ENCODE assay signal across 8 mouse cellular contexts in genomic region chr10:127379654-127380053, GRCm38 (mm10). TPM values are rescaled to one million over a fixed set of nuclear protein-coding genes. Genes with fewer than 3 reads are reported as not detected.
DNase-seq lines count a peak whose midpoint lies in the region; ATAC-seq lines count a peak whose summit lies in the region.

No protein-coding gene starts in this region.

- peak overlapping the region; percentile 96 for H3K9ac ChIP-seq in kidney, embryonic 16.5 days (replicated peaks; ENCODE audit: low read length)
- H3K9ac ChIP-seq in hindbrain, embryonic 16.5 days (ENCODE audit: low read depth, low read length) = peak overlapping the region; percentile 95
- H3K9ac ChIP-seq in midbrain, embryonic 15.5 days = 0 out of 2 replicates have a peak overlapping the region, but pooled peaks have one; percentile 85

- peak overlapping the region; percentile 98 for H3K27ac ChIP-seq in kidney, embryonic 16.5 days (ENCODE audit: low read length)
- peak overlapping the region; percentile 95 for H3K27ac ChIP-seq in embryonic facial prominence, embryonic 10.5 days (replicated peaks)
- H3K27ac ChIP-seq in hindbrain, embryonic 16.5 days (ENCODE audit: low read depth, low read length) = peak overlapping the region; percentile 94
- peak overlapping the region; percentile 94 for H3K27ac ChIP-seq in midbrain, embryonic 15.5 days

- peaks cover 13% of the 10 kb centered on the region for H3K4me1 ChIP-seq in kidney, embryonic 16.5 days (ENCODE audit: insufficient read depth, low read length)
- H3K4me1 ChIP-seq in embryonic facial prominence, embryonic 10.5 days = peaks cover 11% of the 10 kb centered on the region
- H3K4me1 ChIP-seq in hindbrain, embryonic 16.5 days (ENCODE audit: control insufficient read depth, insufficient read depth, low read depth, low read length) = peaks cover 12% of the 10 kb centered on the region
- peaks cover 19% of the 10 kb centered on the region for H3K4me1 ChIP-seq in midbrain, embryonic 15.5 days

- ATAC-seq in kidney, embryonic 16.5 days (ENCODE audit: low FRiP score, low TSS enrichment) = no peak
- no peak for ATAC-seq in hindbrain, embryonic 16.5 days
- ATAC-seq in midbrain, embryonic 15.5 days (replicated peaks) = no peak
- no peak for ATAC-seq in inflammation-experienced regulatory T-cells, adult 6 months

- H3K27me3 ChIP-seq in kidney, embryonic 16.5 days (ENCODE audit: insufficient read depth, low read length) = no peaks in the 10 kb centered on the region
- H3K27me3 ChIP-seq in embryonic facial prominence, embryonic 10.5 days (replicated peaks; ENCODE audit: low read depth, poor library complexity, severe bottlenecking) = no peaks in the 10 kb centered on the region
- H3K27me3 ChIP-seq in hindbrain, embryonic 16.5 days (replicated peaks; ENCODE audit: control insufficient read depth, insufficient read depth, low read length) = no peaks in the 10 kb centered on the region
- H3K27me3 ChIP-seq in midbrain, embryonic 15.5 days (replicated peaks) = no peaks in the 10 kb centered on the region

- no peak for DNase-seq in kidney, adult 11 months
- no peak for DNase-seq in embryonic facial prominence, embryonic 10.5 days (ENCODE audit: low spot score)
- DNase-seq in thymus, postnatal 10 days (ENCODE audit: low spot score in 2 of 2) = no peak
- DNase-seq in cerebellum, adult 11 months = no peak

- WGBS in kidney, embryonic 16.5 days = 89% methylated on average over 8 of the region's 8 CpGs
- WGBS in embryonic facial prominence, embryonic 10.5 days = 87% methylated on average over 8 of the region's 8 CpGs
- WGBS in hindbrain, embryonic 16.5 days = 85% methylated on average over 8 of the region's 8 CpGs
- WGBS in midbrain, embryonic 15.5 days = 84% methylated on average over 8 of the region's 8 CpGs

- H3K36me3 ChIP-seq in kidney, embryonic 16.5 days (ENCODE audit: insufficient read depth, low read length) = 0 out of 2 replicates have a peak, but pooled peaks cover 3% of the 10 kb centered on the region
- H3K36me3 ChIP-seq in embryonic facial prominence, embryonic 10.5 days (replicated peaks) = 0 out of 2 replicates have a peak, but pooled peaks cover 3% of the 10 kb centered on the region
- H3K36me3 ChIP-seq in hindbrain, embryonic 16.5 days (ENCODE audit: control insufficient read depth, insufficient read depth, low read length) = no peaks in the 10 kb centered on the region
- no peaks in the 10 kb centered on the region for H3K36me3 ChIP-seq in midbrain, embryonic 15.5 days (replicated peaks)

- H3K4me2 ChIP-seq in kidney, embryonic 16.5 days (replicated peaks; ENCODE audit: low read depth, low read length) = peak overlapping the region; percentile 59
- peak overlapping the region; percentile 86 for H3K4me2 ChIP-seq in hindbrain, embryonic 16.5 days (ENCODE audit: low read length)
- peak overlapping the region; percentile 70 for H3K4me2 ChIP-seq in midbrain, embryonic 15.5 days

- H3K4me3 ChIP-seq in kidney, embryonic 16.5 days (ENCODE audit: low read length) = peak overlapping the region; percentile 71
- peak overlapping the region; percentile 76 for H3K4me3 ChIP-seq in embryonic facial prominence, embryonic 10.5 days
- peak overlapping the region; percentile 76 for H3K4me3 ChIP-seq in hindbrain, embryonic 16.5 days (ENCODE audit: low read length)
- peak overlapping the region; percentile 85 for H3K4me3 ChIP-seq in midbrain, embryonic 15.5 days

- H3K9me3 ChIP-seq in kidney, embryonic 16.5 days (ENCODE audit: low read length) = no peaks in the 10 kb centered on the region
- no peaks in the 10 kb centered on the region for H3K9me3 ChIP-seq in embryonic facial prominence, embryonic 10.5 days
- no peaks in the 10 kb centered on the region for H3K9me3 ChIP-seq in hindbrain, embryonic 16.5 days (ENCODE audit: control insufficient read depth, low read length)
- no peaks in the 10 kb centered on the region for H3K9me3 ChIP-seq in midbrain, embryonic 15.5 days

RNA-seq across cellular contexts. Expression of gene R3hdm2, which starts 0.5 kb away (rescaled TPM):
- 28.1 and 29.0 TPM in 2 replicates for polyA plus RNA-seq in kidney, embryonic 16.5 days (2015; fragmentation: Nextera tagmentation; extraction: Ambion mirVana)
- polyA plus RNA-seq in embryonic facial prominence, embryonic 10.5 days (2016; fragmentation: Nextera tagmentation; extraction: Ambion mirVana) = 33.9 and 41.9 TPM in 2 replicates
- polyA plus RNA-seq in hindbrain, embryonic 16.5 days (2015; fragmentation: Nextera tagmentation; extraction: Ambion mirVana) = 34.0 and 37.4 TPM in 2 replicates
- 39.7 and 43.6 TPM in 2 replicates for polyA plus RNA-seq in midbrain, embryonic 15.5 days (2015; fragmentation: Nextera tagmentation; extraction: Ambion mirVana)
- polyA plus RNA-seq in inflammation-experienced regulatory T-cells, adult 6 months (2017; shearing (Covaris generic)) = 10 to 100 TPM; 11.8 to 17.6 (median 12.0) TPM

RNA-seq across cellular contexts. Expression of gene Inhbc, which starts 9.4 kb away (rescaled TPM):
- 0.09 and 0.24 TPM in 2 replicates for polyA plus RNA-seq in kidney, embryonic 16.5 days (2015; fragmentation: Nextera tagmentation; extraction: Ambion mirVana)
- polyA plus RNA-seq in embryonic facial prominence, embryonic 10.5 days (2016; fragmentation: Nextera tagmentation; extraction: Ambion mirVana) = 0.09 and 0.10 TPM in 2 replicates
- not detected in 2 replicates for polyA plus RNA-seq in hindbrain, embryonic 16.5 days (2015; fragmentation: Nextera tagmentation; extraction: Ambion mirVana)
- not detected in 2 replicates for polyA plus RNA-seq in midbrain, embryonic 15.5 days (2015; fragmentation: Nextera tagmentation; extraction: Ambion mirVana)
- polyA plus RNA-seq in inflammation-experienced regulatory T-cells, adult 6 months (2017; shearing (Covaris generic)) = not detected

RNA-seq across cellular contexts. Expression of gene Inhbe, which starts 25.4 kb away (rescaled TPM):
- 0.08 TPM in 1 of 2 replicates, not detected in the other for polyA plus RNA-seq in kidney, embryonic 16.5 days (2015; fragmentation: Nextera tagmentation; extraction: Ambion mirVana)
- polyA plus RNA-seq in embryonic facial prominence, embryonic 10.5 days (2016; fragmentation: Nextera tagmentation; extraction: Ambion mirVana) = 0.04 TPM in 1 of 2 replicates, not detected in the other
- 0.03 and 0.09 TPM in 2 replicates for polyA plus RNA-seq in hindbrain, embryonic 16.5 days (2015; fragmentation: Nextera tagmentation; extraction: Ambion mirVana)
- polyA plus RNA-seq in midbrain, embryonic 15.5 days (2015; fragmentation: Nextera tagmentation; extraction: Ambion mirVana) = 0.04 and 0.06 TPM in 2 replicates
- not detected for polyA plus RNA-seq in inflammation-experienced regulatory T-cells, adult 6 months (2017; shearing (Covaris generic))

RNA-seq across cellular contexts. Expression of gene Gli1, which starts 37.9 kb away (rescaled TPM):
- 7.5 and 9.5 TPM in 2 replicates for polyA plus RNA-seq in kidney, embryonic 16.5 days (2015; fragmentation: Nextera tagmentation; extraction: Ambion mirVana)
- polyA plus RNA-seq in embryonic facial prominence, embryonic 10.5 days (2016; fragmentation: Nextera tagmentation; extraction: Ambion mirVana) = 11.4 and 13.0 TPM in 2 replicates
- 1.8 and 2.1 TPM in 2 replicates for polyA plus RNA-seq in hindbrain, embryonic 16.5 days (2015; fragmentation: Nextera tagmentation; extraction: Ambion mirVana)
- 1.1 and 1.5 TPM in 2 replicates for polyA plus RNA-seq in midbrain, embryonic 15.5 days (2015; fragmentation: Nextera tagmentation; extraction: Ambion mirVana)
- polyA plus RNA-seq in inflammation-experienced regulatory T-cells, adult 6 months (2017; shearing (Covaris generic)) = under 1 TPM in 2 of 3 experiments, not detected in 1; 0.49 to 0.56 TPM

RNA-seq across cellular contexts. Expression of gene Arhgap9, which starts 57.9 kb away (rescaled TPM):
- 2.5 and 2.6 TPM in 2 replicates for polyA plus RNA-seq in kidney, embryonic 16.5 days (2015; fragmentation: Nextera tagmentation; extraction: Ambion mirVana)
- polyA plus RNA-seq in embryonic facial prominence, embryonic 10.5 days (2016; fragmentation: Nextera tagmentation; extraction: Ambion mirVana) = 2.0 and 2.1 TPM in 2 replicates
- polyA plus RNA-seq in hindbrain, embryonic 16.5 days (2015; fragmentation: Nextera tagmentation; extraction: Ambion mirVana) = 0.79 and 0.81 TPM in 2 replicates
- polyA plus RNA-seq in midbrain, embryonic 15.5 days (2015; fragmentation: Nextera tagmentation; extraction: Ambion mirVana) = 0.87 and 0.99 TPM in 2 replicates
- polyA plus RNA-seq in inflammation-experienced regulatory T-cells, adult 6 months (2017; shearing (Covaris generic)) = 100 to 1,000 TPM in 2 of 3 experiments, 10 to 100 TPM in 1; 91.9 to 112 (median 108) TPM
